Mouse (Mus musculus): ENCODE data around the gene Plcl1. TPM values are rescaled to one million over a fixed set of nuclear protein-coding genes. Genes with fewer than 3 reads are reported as not detected.
A peak's percentile ranks its signal among the peaks of the same experiment; 100 is the strongest.

Gene Plcl1
- total RNA-seq, 2 experiments from 2014 or later: 21.9 to 26.5 TPM

- TF ChIP-seq CTCF (IDR thresholded peaks at IDR 0.05): no peak
- intact Hi-C loops (cut with DNase I): loop anchor here (5.0 kb wide), 1 partner anchor 66 kb away; no protein-coding TSS in a partner anchor
- Histone ChIP-seq H3K4me3 (no peak overlapping the region), H3K27ac (peak overlapping the region; percentile 18)
- DNase-seq (ENCODE audit: extremely low spot score in 1 of 2, low spot score in 2 of 2): no peak
These were observed 327.2 kb downstream of the Plcl1 start for GRCm38 (mm10) chr1:55732951-55733350.

- Histone ChIP-seq H3K27ac (no peak overlapping the region), H3K4me3 (no peak overlapping the region)
- intact Hi-C loops (cut with DNase I): loop anchor here (1.0 to 5.0 kb wide), 2 partner anchors 101 to 332 kb away; no protein-coding TSS in a partner anchor
- peak; percentile 70 to 77 for DNase-seq (ENCODE audit: extremely low spot score in 1 of 2, low spot score in 2 of 2)
- TF ChIP-seq CTCF (IDR thresholded peaks at IDR 0.05): peak; percentile 82
These were observed 330.5 kb downstream of the Plcl1 start for GRCm38 (mm10) chr1:55736054-55736740.

- intact Hi-C loops (cut with DNase I): loop anchor here (1.0 to 5.0 kb wide), 2 partner anchors 100 to 333 kb away; no protein-coding TSS in a partner anchor
- no peak for DNase-seq (ENCODE audit: extremely low spot score in 1 of 2, low spot score in 2 of 2)
- no peak for TF ChIP-seq CTCF (IDR thresholded peaks at IDR 0.05)
- Histone ChIP-seq H3K27ac (no peak overlapping the region), H3K4me3 (no peak overlapping the region)
These were observed 331.1 kb downstream of the Plcl1 start for GRCm38 (mm10) chr1:55736762-55737288.

GRCm38 (mm10) chr1:55738746-55739365 lies 333.1 kb downstream of the Plcl1 start:
- intact Hi-C loops (cut with DNase I): loop anchor here (5.0 kb wide), 1 partner anchor 98 kb away; no protein-coding TSS in a partner anchor
- Histone ChIP-seq H3K4me3 (no peak overlapping the region), H3K27ac (no peak overlapping the region)
- TF ChIP-seq CTCF (IDR thresholded peaks at IDR 0.05): no peak
- DNase-seq (ENCODE audit: extremely low spot score in 1 of 2, low spot score in 2 of 2): no peak

GRCm38 (mm10) chr1:55741885-55742284 lies 336.2 kb downstream of the Plcl1 start:
- no peak overlapping the region for H3K4me3 ChIP-seq
- peak in 1 of 2 experiments; percentile 21 for DNase-seq (ENCODE audit: extremely low spot score in 1 of 2, low spot score in 2 of 2)
- TF ChIP-seq CTCF (IDR thresholded peaks at IDR 0.05): no peak
- intact Hi-C loops (cut with DNase I): no loop called here
- H3K27ac ChIP-seq: no peak overlapping the region

GRCm38 (mm10) chr1:55748516-55748915 lies 342.8 kb downstream of the Plcl1 start:
- Histone ChIP-seq H3K27ac (peak overlapping the region; percentile 59), H3K4me3 (no peak overlapping the region)
- no peak for TF ChIP-seq CTCF (IDR thresholded peaks at IDR 0.05)
- no peak for DNase-seq (ENCODE audit: extremely low spot score in 1 of 2, low spot score in 2 of 2)
- intact Hi-C loops (cut with DNase I): no loop called here

- intact Hi-C loops (cut with DNase I): no loop called here
- DNase-seq (ENCODE audit: extremely low spot score in 1 of 2, low spot score in 2 of 2): no peak
- Histone ChIP-seq H3K4me3 (no peak overlapping the region), H3K27ac (peak overlapping the region; percentile 67)
- no peak for TF ChIP-seq CTCF (IDR thresholded peaks at IDR 0.05)
These were observed 344.0 kb downstream of the Plcl1 start for GRCm38 (mm10) chr1:55749770-55750169.

- peak; percentile 43 to 57 for DNase-seq (ENCODE audit: extremely low spot score in 1 of 2, low spot score in 2 of 2)
- Histone ChIP-seq H3K27ac (no peak overlapping the region), H3K4me3 (no peak overlapping the region)
- TF ChIP-seq CTCF (IDR thresholded peaks at IDR 0.05): peak; percentile 80
- intact Hi-C loops (cut with DNase I): loop anchor here (1.0 to 5.0 kb wide), 2 partner anchors 82 to 350 kb away; partner anchors contain the start of gene Plcl1
These were observed 350.0 kb downstream of the Plcl1 start for GRCm38 (mm10) chr1:55755742-55756141.

- Histone ChIP-seq H3K27ac (no peak overlapping the region), H3K4me3 (no peak overlapping the region)
- DNase-seq (ENCODE audit: extremely low spot score in 1 of 2, low spot score in 2 of 2): no peak
- intact Hi-C loops (cut with DNase I): no loop called here
- TF ChIP-seq CTCF (IDR thresholded peaks at IDR 0.05): no peak
These were observed 356.6 kb downstream of the Plcl1 start for GRCm38 (mm10) chr1:55762284-55762683.

GRCm38 (mm10) chr1:55763171-55763570 lies 357.4 kb downstream of the Plcl1 start:
- DNase-seq (ENCODE audit: extremely low spot score in 1 of 2, low spot score in 2 of 2): no peak
- Histone ChIP-seq H3K4me3 (no peak overlapping the region), H3K27ac (no peak overlapping the region)
- intact Hi-C loops (cut with DNase I): no loop called here
- no peak for TF ChIP-seq CTCF (IDR thresholded peaks at IDR 0.05)

- no peak for DNase-seq (ENCODE audit: extremely low spot score in 1 of 2, low spot score in 2 of 2)
- intact Hi-C loops (cut with DNase I): no loop called here
- H3K4me3 ChIP-seq: no peak overlapping the region
- H3K27ac ChIP-seq: no peak overlapping the region
- no peak for TF ChIP-seq CTCF (IDR thresholded peaks at IDR 0.05)
These were observed 361.0 kb downstream of the Plcl1 start for GRCm38 (mm10) chr1:55766743-55767142.

- no peak for DNase-seq (ENCODE audit: extremely low spot score in 1 of 2, low spot score in 2 of 2)
- intact Hi-C loops (cut with DNase I): no loop called here
- no peak overlapping the region for H3K27ac ChIP-seq
- TF ChIP-seq CTCF (IDR thresholded peaks at IDR 0.05): no peak
- no peak overlapping the region for H3K4me3 ChIP-seq
These were observed 364.5 kb downstream of the Plcl1 start for GRCm38 (mm10) chr1:55770072-55770785.

All from left cerebral cortex, adult 2 months (tissue).